Mouse (Mus musculus): ENCODE results near the gene Crebrf. TPM values are rescaled to one million over a fixed set of nuclear protein-coding genes. Genes with fewer than 3 reads are reported as not detected.

Crebrf gene
- total and polyA plus RNA-seq, 3 experiments, result 5.8 to 8.1 (median 6.8) TPM

DNA sequence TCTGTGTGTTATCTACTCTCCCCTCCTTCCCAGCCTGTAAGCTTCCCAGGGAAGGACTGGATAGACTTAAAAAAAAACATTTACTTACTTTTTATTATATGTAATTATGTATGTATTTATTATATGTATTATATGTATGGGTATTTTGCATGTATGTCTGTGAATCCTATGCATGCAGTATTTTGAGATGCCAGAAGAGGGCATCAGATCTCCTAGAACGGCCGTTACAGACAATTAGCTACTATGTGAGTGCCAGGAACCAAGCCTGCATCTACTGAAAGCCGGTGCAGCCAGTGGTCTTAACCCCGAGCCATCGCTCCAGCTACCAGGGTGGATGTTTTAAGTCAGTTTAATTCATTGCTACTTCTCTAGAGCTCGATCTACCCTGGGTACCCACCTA lies 34.2 kb upstream of the Crebrf start:
- no peak for DNase-seq (ENCODE audit: extremely low read depth)
- H3K36me3 ChIP-seq (replicated peaks in 1 of 2; ENCODE audit: control insufficient read depth in 1 of 2, insufficient read depth in 1 of 2, low read length in 1 of 2), result peaks cover 26 to 65% of the 10 kb centered on the region in 2 experiments

DNA sequence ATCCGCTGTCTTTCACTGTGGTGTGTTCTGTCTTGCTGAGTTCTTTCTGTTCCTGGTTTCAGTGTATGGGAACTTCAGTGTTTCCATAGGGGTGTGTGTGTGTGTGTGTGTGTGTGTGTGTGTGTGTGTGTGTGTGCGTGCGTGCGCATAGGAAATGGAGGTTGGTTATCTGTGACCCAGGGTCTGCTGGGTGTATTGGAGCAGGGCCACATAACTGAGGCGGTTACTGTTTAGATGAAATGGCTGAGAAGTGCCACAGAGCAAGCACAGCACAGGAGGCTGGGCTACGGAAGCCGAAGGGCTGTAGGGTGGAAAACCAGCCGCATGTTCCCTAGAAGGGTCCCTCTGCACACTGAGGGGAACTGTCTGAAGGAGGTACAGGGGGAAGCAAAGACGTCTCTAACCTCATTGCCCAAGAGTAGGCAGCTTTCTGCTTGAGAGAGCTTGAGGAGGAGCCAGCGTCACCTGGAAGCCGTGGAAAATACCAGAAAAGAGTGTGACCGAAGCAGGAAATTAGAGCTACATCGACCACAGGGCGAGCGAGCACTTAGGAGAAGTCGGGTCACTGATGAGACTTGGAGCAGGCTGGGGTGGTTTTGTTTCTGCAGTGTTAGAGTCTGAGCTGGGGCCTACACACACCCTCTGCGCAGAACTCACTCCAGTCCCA lies 29.0 kb upstream of the Crebrf start:
- Histone ChIP-seq H3K4me1 (ENCODE audit: control insufficient read depth in 1 of 2, insufficient read depth in 2 of 2) (peaks cover 2 to 64% of the 10 kb centered on the region in 2 experiments; a peak in 3 of 4 replicates), H3K9ac (ENCODE audit: insufficient read depth, low read depth) (no peak overlapping the region), H3K4me3 (replicated peaks in 1 of 3; ENCODE audit: low read depth in 2 of 3, low read length in 2 of 3, poor library complexity in 1 of 3) (peak overlapping the region in 1 of 3 experiments; percentile 18), H3K9me3 (replicated peaks; ENCODE audit: low read length) (no peaks in the 10 kb centered on the region), H3K27ac (ENCODE audit: insufficient read depth, low read depth) (peak overlapping the region; percentile 55), H3K27me3 (replicated peaks) (no peaks in the 10 kb centered on the region), H3K36me3 (replicated peaks in 1 of 2; ENCODE audit: control insufficient read depth in 1 of 2, insufficient read depth in 1 of 2, low read length in 1 of 2) (peaks cover 23 to 67% of the 10 kb centered on the region in 2 experiments), H3K4me2 (ENCODE audit: insufficient read depth, low read depth, poor library complexity, severe bottlenecking) (no peak overlapping the region), H3K79me2 (replicated peaks; ENCODE audit: control insufficient read depth, extremely low read depth, insufficient read depth, poor library complexity, severe bottlenecking) (peaks cover 23% of the 10 kb centered on the region)
- DNase-seq (ENCODE audit: extremely low read depth), result peak; percentile 80
- in situ Hi-C loops (cut with MboI; ENCODE audit: low pct_ligation_motif_present, low pct_unique_long_range_greater_than_20kb, low sequenced_read_pairs) (no loop called here), dilution Hi-C loops (cut with MboI; ENCODE audit: extremely low pct_ligation_motif_present, extremely low pct_unique_long_range_greater_than_20kb, low sequenced_read_pairs) (no loop called here)
- no peak for TF ChIP-seq JUND (conservative IDR thresholded peaks at IDR 0.05; ENCODE audit: low read depth, low read length)
- no peak for TF ChIP-seq ZNF384 (IDR thresholded peaks at IDR 0.05; ENCODE audit: low read depth, low read length)
- 0 out of 2 replicates have a peak, but pooled peaks have one; percentile 18 for TF ChIP-seq MYC (IDR thresholded peaks at IDR 0.05; ENCODE audit: low read depth, low read length)
- TF ChIP-seq ETS1 (conservative IDR thresholded peaks at IDR 0.05; ENCODE audit: low read depth, low read length), result peak; percentile 43; the same call in 1 of the 2 replicates

More for the DNA sequence above, 34.2 kb upstream of the Crebrf start:
- TF ChIP-seq ZKSCAN1 (IDR thresholded peaks at IDR 0.05; ENCODE audit: borderline replicate concordance, low read depth, low read length), result no peak
- TF ChIP-seq RAD21 (IDR thresholded peaks at IDR 0.05; ENCODE audit: low read depth, low read length), result peak; percentile 2
- peaks cover 42% of the 10 kb centered on the region for H3K79me2 ChIP-seq (replicated peaks; ENCODE audit: control insufficient read depth, extremely low read depth, insufficient read depth, poor library complexity, severe bottlenecking)
- peaks cover 7 to 42% of the 10 kb centered on the region in 2 experiments; a peak in 3 of 4 replicates for H3K4me1 ChIP-seq (ENCODE audit: control insufficient read depth in 1 of 2, insufficient read depth in 2 of 2)
- in situ Hi-C loops (cut with MboI; ENCODE audit: low pct_ligation_motif_present, low pct_unique_long_range_greater_than_20kb, low sequenced_read_pairs) (no loop called here), dilution Hi-C loops (cut with MboI; ENCODE audit: extremely low pct_ligation_motif_present, extremely low pct_unique_long_range_greater_than_20kb, low sequenced_read_pairs) (no loop called here)
- H3K27ac ChIP-seq (ENCODE audit: insufficient read depth, low read depth), result no peak overlapping the region
- H3K4me3 ChIP-seq (replicated peaks in 1 of 3; ENCODE audit: low read depth in 2 of 3, low read length in 2 of 3, poor library complexity in 1 of 3), result no peak overlapping the region
- peaks cover 8% of the 10 kb centered on the region for H3K9me3 ChIP-seq (replicated peaks; ENCODE audit: low read length)
- no peaks in the 10 kb centered on the region for H3K27me3 ChIP-seq (replicated peaks)
- H3K4me2 ChIP-seq (ENCODE audit: insufficient read depth, low read depth, poor library complexity, severe bottlenecking), result no peak overlapping the region
- no peak overlapping the region for H3K9ac ChIP-seq (ENCODE audit: insufficient read depth, low read depth)

DNA sequence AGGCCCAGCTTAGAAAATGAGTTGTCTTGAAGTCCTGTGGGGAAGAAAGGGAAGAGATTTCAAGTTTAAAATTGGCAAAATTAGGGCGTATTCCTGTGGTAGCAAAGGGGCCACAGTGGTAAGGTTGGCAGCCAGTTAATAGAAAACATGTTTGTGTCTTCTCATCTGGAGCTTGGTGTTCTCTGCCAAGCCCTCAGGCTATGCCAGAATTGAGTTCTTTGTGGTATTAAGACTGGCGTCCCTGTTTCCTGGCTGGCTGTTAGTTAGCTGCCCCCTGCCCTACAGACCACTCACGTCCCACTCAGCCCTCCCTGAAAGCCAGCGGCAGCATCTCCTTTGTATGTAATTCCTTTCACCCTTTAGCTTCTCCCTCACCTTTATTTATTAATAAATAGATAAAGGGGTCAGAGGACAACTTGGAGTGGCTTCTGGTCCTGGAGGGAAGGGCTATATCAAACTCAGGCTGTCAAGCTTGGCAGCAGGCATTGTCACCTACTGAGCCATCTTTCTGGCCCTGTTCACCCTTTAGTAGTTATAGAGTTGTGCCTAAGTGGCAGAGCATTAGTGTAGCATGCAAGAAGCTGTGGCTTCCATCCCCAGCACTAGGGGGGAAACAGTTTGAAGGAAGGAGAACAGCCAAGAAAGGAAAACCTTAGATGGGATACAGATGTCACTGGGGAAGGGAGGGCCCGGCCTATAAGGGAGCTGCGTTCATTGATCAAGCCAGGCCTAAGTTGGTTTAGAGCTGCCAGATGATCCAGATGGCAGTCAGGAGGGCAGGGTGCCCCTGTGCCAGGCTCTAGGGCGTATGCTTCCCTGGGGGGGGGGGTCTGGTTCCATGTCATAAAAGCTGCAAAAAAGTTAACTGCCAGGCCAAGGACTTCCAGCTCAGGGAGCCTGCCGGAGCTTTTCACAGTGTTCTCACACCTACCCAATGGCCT lies 26.4 kb upstream of the Crebrf start:
- Histone ChIP-seq H3K27me3 (replicated peaks) (no peaks in the 10 kb centered on the region), H3K36me3 (replicated peaks in 1 of 2; ENCODE audit: control insufficient read depth in 1 of 2, insufficient read depth in 1 of 2, low read length in 1 of 2) (peaks cover 20 to 67% of the 10 kb centered on the region in 2 experiments), H3K4me2 (ENCODE audit: insufficient read depth, low read depth, poor library complexity, severe bottlenecking) (no peak overlapping the region), H3K27ac (ENCODE audit: insufficient read depth, low read depth) (no peak overlapping the region), H3K9ac (ENCODE audit: insufficient read depth, low read depth) (no peak overlapping the region), H3K79me2 (replicated peaks; ENCODE audit: control insufficient read depth, extremely low read depth, insufficient read depth, poor library complexity, severe bottlenecking) (peaks cover 15% of the 10 kb centered on the region), H3K4me3 (replicated peaks in 1 of 3; ENCODE audit: low read depth in 2 of 3, low read length in 2 of 3, poor library complexity in 1 of 3) (no peak overlapping the region), H3K4me1 (ENCODE audit: control insufficient read depth in 1 of 2, insufficient read depth in 2 of 2) (peaks cover 2 to 66% of the 10 kb centered on the region in 2 experiments; a peak in 3 of 4 replicates), H3K9me3 (replicated peaks; ENCODE audit: low read length) (no peaks in the 10 kb centered on the region)
- dilution Hi-C loops (cut with MboI; ENCODE audit: extremely low pct_ligation_motif_present, extremely low pct_unique_long_range_greater_than_20kb, low sequenced_read_pairs) (no loop called here), in situ Hi-C loops (cut with MboI; ENCODE audit: low pct_ligation_motif_present, low pct_unique_long_range_greater_than_20kb, low sequenced_read_pairs) (no loop called here)
- TF ChIP-seq GABPA (IDR thresholded peaks at IDR 0.05; ENCODE audit: insufficient replicate concordance, low read depth, low read length), result no peak
- TF ChIP-seq MAFK (IDR thresholded peaks at IDR 0.05; ENCODE audit: insufficient replicate concordance, low read length), result no peak
- no peak for TF ChIP-seq EP300 (IDR thresholded peaks at IDR 0.05; ENCODE audit: low read length)
- no peak for TF ChIP-seq MAX (IDR thresholded peaks at IDR 0.05; ENCODE audit: low read length)
- TF ChIP-seq CHD2 (IDR thresholded peaks at IDR 0.05; ENCODE audit: low read length), result no peak
- no peak for TF ChIP-seq RAD21 (IDR thresholded peaks at IDR 0.05; ENCODE audit: low read depth, low read length)
- no peak for TF ChIP-seq MXI1 (IDR thresholded peaks at IDR 0.05; ENCODE audit: low read depth, low read length)
- no peak for TF ChIP-seq POLR2A (IDR thresholded peaks at IDR 0.05; ENCODE audit: low read depth, low read length)
- no peak for TF ChIP-seq ETS1 (conservative IDR thresholded peaks at IDR 0.05; ENCODE audit: low read depth, low read length)
- no peak for TF ChIP-seq RCOR1 (conservative IDR thresholded peaks at IDR 0.05; ENCODE audit: low read depth, low read length)
- TF ChIP-seq USF1 (IDR thresholded peaks at IDR 0.05; ENCODE audit: low read depth, low read length), result no peak
- no peak for TF ChIP-seq ZC3H11A (IDR thresholded peaks at IDR 0.05; ENCODE audit: low read depth, low read length)
- no peak for TF ChIP-seq KAT2A (IDR thresholded peaks at IDR 0.05; ENCODE audit: insufficient replicate concordance, low read length)
- no peak for DNase-seq (ENCODE audit: extremely low read depth)

All from CH12.LX (cell line).